Mouse (Mus musculus): Measurements from ENCODE around the gene Pgbd5.
"Not testable (repeated sequence)": the region's sequence is repeated elsewhere in the genome, so short reads cannot be mapped to it uniquely, and the experiment has no call there.

The Pgbd5 gene

GRCm38 (mm10) chr8:124434126-124434790 is 5.2 kb downstream of the Pgbd5 start:
- in situ Hi-C loops (cut with MboI; ENCODE audit: low pct_unique_long_range_greater_than_20kb in 1 of 2, low sequenced_read_pairs in 2 of 2, unreplicated experiment in 1 of 2): no loop called here

- in situ Hi-C loops (cut with MboI; ENCODE audit: low pct_unique_long_range_greater_than_20kb in 1 of 2, low sequenced_read_pairs in 2 of 2, unreplicated experiment in 1 of 2): no loop called here
Observed at GRCm38 (mm10) chr8:124433451-124434125, 5.9 kb downstream of the Pgbd5 start.

- in situ Hi-C loops (cut with MboI; ENCODE audit: low pct_unique_long_range_greater_than_20kb in 1 of 2, low sequenced_read_pairs in 2 of 2, unreplicated experiment in 1 of 2): no loop called here
Observed at GRCm38 (mm10) chr8:124430881-124431280, 8.6 kb downstream of the Pgbd5 start.

GRCm38 (mm10) chr8:124429417-124429816 is 10.0 kb downstream of the Pgbd5 start:
- in situ Hi-C loops (cut with MboI; ENCODE audit: low pct_unique_long_range_greater_than_20kb in 1 of 2, low sequenced_read_pairs in 2 of 2, unreplicated experiment in 1 of 2): no loop called here

- in situ Hi-C loops (cut with MboI; ENCODE audit: low pct_unique_long_range_greater_than_20kb in 1 of 2, low sequenced_read_pairs in 2 of 2, unreplicated experiment in 1 of 2): not testable (repeated sequence)
Observed at GRCm38 (mm10) chr8:124428721-124429120, 10.7 kb downstream of the Pgbd5 start.

- in situ Hi-C loops (cut with MboI; ENCODE audit: low pct_unique_long_range_greater_than_20kb in 1 of 2, low sequenced_read_pairs in 2 of 2, unreplicated experiment in 1 of 2): no loop called here
Observed at GRCm38 (mm10) chr8:124421413-124421812, 18.0 kb downstream of the Pgbd5 start.

- in situ Hi-C loops (cut with MboI; ENCODE audit: low pct_unique_long_range_greater_than_20kb in 1 of 2, low sequenced_read_pairs in 2 of 2, unreplicated experiment in 1 of 2): no loop called here
Observed at GRCm38 (mm10) chr8:124418927-124419326, 20.5 kb downstream of the Pgbd5 start.

- in situ Hi-C loops (cut with MboI; ENCODE audit: low pct_unique_long_range_greater_than_20kb in 1 of 2, low sequenced_read_pairs in 2 of 2, unreplicated experiment in 1 of 2): no loop called here
Observed at GRCm38 (mm10) chr8:124418185-124418584, 21.3 kb downstream of the Pgbd5 start.

GRCm38 (mm10) chr8:124416646-124417045 is 22.8 kb downstream of the Pgbd5 start:
- in situ Hi-C loops (cut with MboI; ENCODE audit: low pct_unique_long_range_greater_than_20kb in 1 of 2, low sequenced_read_pairs in 2 of 2, unreplicated experiment in 1 of 2): no loop called here

GRCm38 (mm10) chr8:124415789-124416188 is 23.7 kb downstream of the Pgbd5 start:
- in situ Hi-C loops (cut with MboI; ENCODE audit: low pct_unique_long_range_greater_than_20kb in 1 of 2, low sequenced_read_pairs in 2 of 2, unreplicated experiment in 1 of 2): no loop called here

GRCm38 (mm10) chr8:124415002-124415401 is 24.5 kb downstream of the Pgbd5 start:
- in situ Hi-C loops (cut with MboI; ENCODE audit: low pct_unique_long_range_greater_than_20kb in 1 of 2, low sequenced_read_pairs in 2 of 2, unreplicated experiment in 1 of 2): no loop called here

GRCm38 (mm10) chr8:124413244-124413965 is 26.1 kb downstream of the Pgbd5 start:
- in situ Hi-C loops (cut with MboI; ENCODE audit: low pct_unique_long_range_greater_than_20kb in 1 of 2, low sequenced_read_pairs in 2 of 2, unreplicated experiment in 1 of 2): no loop called here

- in situ Hi-C loops (cut with MboI; ENCODE audit: low pct_unique_long_range_greater_than_20kb in 1 of 2, low sequenced_read_pairs in 2 of 2, unreplicated experiment in 1 of 2): no loop called here
Observed at GRCm38 (mm10) chr8:124412496-124413243, 26.8 kb downstream of the Pgbd5 start.

GRCm38 (mm10) chr8:124404471-124405260 is 34.8 kb downstream of the Pgbd5 start:
- in situ Hi-C loops (cut with MboI; ENCODE audit: low pct_unique_long_range_greater_than_20kb in 1 of 2, low sequenced_read_pairs in 2 of 2, unreplicated experiment in 1 of 2): loop anchor here in 1 of 2 experiments (10.0 kb wide), 1 partner anchor 170 kb away; the partner anchor contains the start of gene Capn9

- in situ Hi-C loops (cut with MboI; ENCODE audit: low pct_unique_long_range_greater_than_20kb in 1 of 2, low sequenced_read_pairs in 2 of 2, unreplicated experiment in 1 of 2): loop anchor here in 1 of 2 experiments (10.0 kb wide), 1 partner anchor 171 kb away; the partner anchor contains the start of gene Capn9
Observed at GRCm38 (mm10) chr8:124403876-124404275, 35.6 kb downstream of the Pgbd5 start.

GRCm38 (mm10) chr8:124399403-124399861 is 40.0 kb downstream of the Pgbd5 start:
- in situ Hi-C loops (cut with MboI; ENCODE audit: low pct_unique_long_range_greater_than_20kb in 1 of 2, low sequenced_read_pairs in 2 of 2, unreplicated experiment in 1 of 2): no loop called here

GRCm38 (mm10) chr8:124398843-124399402 is 40.5 kb downstream of the Pgbd5 start:
- in situ Hi-C loops (cut with MboI; ENCODE audit: low pct_unique_long_range_greater_than_20kb in 1 of 2, low sequenced_read_pairs in 2 of 2, unreplicated experiment in 1 of 2): no loop called here
